Mouse (Mus musculus) c-Kit-positive CD71-positive TER-119-negative erythroid progenitor cells, embryonic 14.5 days (primary cell): ENCODE data around the gene Dnttip1.
"Not testable (repeated sequence)": the region's sequence is repeated elsewhere in the genome, so short reads cannot be mapped to it uniquely, and the experiment has no call there.

ENCODE experiments used
- DNase-seq: peaks from one replicate; pipeline ENCODE4 v3.0.0-alpha.2; 2013; ENCODE audit warnings: low read depth

The Dnttip1 gene

DNA sequence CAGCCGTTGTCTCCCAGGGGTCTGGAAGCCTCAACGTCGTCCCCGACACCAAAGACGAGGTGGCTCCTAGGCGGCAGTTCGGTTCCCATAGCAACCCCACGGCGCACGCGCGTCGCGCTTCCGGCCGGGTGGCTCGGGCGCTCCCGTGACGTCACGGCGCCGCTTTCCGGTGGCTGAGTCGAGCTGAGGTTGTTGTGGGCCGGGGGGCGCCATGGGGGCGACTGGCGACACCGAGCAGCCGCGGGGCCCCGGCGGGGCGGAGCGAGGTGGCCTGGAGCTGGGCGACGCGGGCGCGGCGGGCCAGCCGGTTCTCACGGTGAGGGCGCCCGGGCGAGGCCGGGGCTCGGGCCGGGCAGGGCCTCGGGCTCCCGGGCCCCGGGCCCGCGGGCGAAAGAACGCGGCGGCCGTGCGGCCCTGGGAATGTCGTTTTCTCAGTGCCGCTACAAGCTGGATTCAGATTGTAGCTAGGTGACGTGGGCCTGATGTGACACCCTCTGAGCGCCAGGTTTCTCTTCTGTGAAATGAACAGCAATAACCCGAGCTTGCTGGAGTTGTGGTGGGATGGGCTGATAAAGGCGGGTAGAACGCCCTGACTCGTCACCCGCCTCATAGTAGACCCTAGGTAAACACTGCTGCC, at the start of gene Dnttip1, which contains the start of gene Wfdc3:
Gene Dnttip1, plus strand, starts transcription at position 141 of the 637 bp plus-strand sequence.
Gene Wfdc3, minus strand, starts transcription at position 89 of the 637 bp plus-strand sequence.
- peak; percentile 84 for DNase-seq

DNA sequence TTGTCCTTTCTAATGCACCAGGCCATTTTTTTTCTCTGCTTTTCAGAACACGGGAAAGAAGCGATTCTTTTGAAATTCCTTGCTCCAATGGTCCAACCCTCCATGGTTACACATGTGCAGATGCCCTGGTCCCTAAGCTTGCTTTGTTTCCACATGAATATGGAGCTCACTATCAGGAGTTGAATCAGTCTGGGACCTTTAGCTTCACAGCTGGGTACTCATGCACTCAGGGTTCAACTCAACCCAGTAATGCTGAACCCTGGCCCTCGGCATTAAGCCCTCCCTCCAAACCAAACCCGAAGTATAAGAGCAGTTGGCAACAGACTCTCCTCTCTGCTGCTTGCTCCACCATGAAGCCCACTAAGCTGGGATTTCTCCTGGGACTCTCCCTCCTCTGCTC, 47.6 kb upstream of the Dnttip1 start, which contains the start of gene Spint4:
Gene Spint4, plus strand, starts transcription at position 301 of the 400 bp plus-strand sequence.
- no peak for DNase-seq

DNA sequence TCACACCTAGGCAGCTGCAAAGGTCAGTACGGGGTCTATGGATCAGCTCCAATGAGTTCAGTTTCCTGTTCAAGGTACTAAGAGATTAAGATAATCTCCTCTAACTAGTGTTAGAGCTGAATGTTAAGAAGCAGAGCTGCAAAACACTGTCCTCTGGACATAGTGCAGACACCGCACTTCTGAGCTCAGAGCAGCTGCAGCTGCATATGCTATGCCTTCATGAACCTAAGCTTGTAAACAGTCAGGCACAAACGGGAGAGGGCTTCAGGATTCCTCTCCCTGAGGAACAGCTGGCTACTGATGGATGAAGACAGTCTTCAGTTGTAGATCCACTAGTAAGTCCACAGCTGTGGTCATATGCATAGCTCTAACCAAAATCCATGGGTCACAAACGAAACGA, 44.8 kb upstream of the Dnttip1 start:
- DNase-seq = no peak

DNA sequence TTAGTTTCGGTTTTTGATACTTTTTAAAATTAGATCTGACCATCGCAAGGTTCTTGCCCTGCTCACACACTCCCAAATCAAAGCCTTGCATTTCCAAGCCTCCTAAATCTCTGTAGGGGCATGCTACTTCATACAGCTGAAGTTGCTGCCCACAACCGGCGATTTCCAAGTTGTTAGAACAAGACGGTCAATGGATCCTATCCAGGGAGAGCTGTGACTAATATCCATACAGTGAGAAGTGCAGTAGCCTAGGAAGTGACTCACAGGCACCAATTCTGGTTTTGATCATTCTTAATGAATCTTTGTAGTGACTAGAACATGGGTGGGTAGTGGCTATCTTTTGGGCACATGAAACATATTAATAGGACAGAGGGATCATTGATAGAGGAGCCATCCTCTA, 44.0 kb upstream of the Dnttip1 start:
- DNase-seq = no peak

DNA sequence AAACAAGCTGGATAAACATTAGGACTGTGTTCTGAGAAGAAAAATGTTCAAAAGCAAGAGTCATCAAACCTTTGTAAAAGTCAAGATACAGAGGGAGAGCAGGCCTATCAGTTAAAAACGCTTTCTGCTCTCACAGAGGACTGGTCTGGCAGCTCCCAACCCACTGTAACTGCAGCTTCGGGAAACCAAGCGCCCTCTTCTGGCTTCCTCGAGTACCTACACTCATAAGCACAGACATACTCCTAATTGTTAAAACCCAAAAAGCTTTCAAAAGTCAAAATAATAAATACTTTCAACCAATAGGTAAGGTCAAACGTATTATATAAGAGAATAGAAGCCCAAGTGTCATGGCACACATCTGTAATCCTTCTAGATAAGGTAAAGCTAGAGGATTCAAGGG, 41.5 kb upstream of the Dnttip1 start:
- no peak for DNase-seq

DNA sequence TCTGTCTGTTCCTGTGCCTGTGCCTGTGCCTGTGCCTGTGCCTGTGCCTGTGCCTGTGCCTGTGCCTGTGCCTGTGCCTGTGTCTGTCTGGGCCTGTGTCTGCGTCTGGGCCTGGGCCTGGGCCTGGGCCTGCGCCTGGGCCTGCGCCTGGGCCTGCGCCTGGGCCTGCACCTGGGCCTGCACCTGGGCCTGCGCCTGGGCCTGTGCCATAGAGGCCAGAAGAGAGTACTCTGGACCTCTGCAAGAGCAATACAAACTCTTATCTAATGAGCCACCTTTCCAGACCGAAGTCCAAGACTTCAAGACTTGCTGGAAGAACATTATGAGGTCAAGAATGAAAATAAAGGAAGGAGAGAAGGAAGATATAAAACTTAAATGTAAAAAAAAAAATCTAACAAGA, 40.5 kb upstream of the Dnttip1 start:
- DNase-seq = no peak

DNA sequence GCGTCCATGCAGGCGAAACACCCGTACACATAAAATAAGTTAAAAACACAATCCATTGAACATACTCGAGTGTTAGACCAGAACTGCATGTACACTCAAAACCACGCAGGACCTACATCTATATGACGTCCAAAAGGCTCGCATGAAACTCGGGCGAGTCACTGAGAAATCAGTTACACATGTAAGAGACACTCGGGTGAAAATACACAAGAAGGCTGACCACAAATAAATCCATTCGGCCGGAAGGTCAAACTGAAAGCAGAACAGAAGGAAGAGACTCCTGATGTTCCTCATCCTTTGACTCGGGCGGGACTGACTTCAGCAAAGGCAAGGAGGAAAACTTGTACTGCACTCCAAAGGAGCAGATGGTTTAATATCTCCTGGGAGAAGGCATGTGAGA, 39.8 kb upstream of the Dnttip1 start:
- DNase-seq = no peak

DNA sequence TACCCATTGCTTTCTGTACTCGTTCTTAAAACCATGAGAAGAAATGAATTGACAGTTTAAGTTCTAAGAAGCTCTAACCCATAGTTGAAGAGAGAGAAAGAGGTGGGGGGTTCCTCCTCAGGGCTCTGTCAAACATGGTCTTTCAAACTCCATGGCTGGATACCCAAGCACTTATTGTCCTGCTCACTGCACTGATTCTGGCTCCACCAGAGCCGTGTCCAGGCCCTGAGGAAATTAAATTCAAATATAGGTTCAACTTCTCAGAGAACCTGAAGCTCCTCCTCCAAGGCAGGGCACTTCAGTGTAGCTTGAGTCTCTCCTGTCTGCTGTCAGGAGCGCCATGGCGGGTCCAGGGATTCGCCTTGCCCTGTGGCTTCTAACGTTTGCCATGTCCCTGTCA, 30.8 kb upstream of the Dnttip1 start, which contains the start of gene Spint5:
Gene Spint5, plus strand, starts transcription at position 301 of the 400 bp plus-strand sequence.
- no peak for DNase-seq

DNA sequence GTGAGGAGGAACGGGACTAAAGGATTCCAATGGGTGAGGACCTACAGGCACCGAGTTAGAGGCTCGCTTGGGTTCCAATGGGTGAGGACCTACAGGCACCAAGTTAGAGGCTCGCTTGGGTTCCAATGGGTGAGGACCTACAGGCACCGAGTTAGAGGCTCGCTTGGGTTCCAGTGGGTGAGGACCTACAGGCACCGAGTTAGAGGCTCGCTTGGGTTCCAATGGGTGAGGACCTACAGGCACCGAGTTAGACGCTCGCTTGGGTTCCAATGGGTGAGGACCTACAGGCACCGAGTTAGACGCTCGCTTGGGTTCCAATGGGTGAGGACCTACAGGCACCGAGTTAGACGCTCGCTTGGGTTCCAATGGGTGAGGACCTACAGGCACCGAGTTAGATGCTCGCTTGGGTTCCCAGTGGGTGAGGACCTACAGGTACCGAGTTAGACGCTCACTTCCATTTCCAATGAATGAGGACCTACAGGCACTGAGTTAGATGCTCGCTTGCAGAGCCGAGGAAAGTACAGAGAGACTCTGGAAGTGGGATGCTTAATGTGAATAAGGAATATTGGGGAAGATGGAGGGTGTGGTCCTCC, 29.5 kb upstream of the Dnttip1 start:
- not testable (repeated sequence) for DNase-seq

DNA sequence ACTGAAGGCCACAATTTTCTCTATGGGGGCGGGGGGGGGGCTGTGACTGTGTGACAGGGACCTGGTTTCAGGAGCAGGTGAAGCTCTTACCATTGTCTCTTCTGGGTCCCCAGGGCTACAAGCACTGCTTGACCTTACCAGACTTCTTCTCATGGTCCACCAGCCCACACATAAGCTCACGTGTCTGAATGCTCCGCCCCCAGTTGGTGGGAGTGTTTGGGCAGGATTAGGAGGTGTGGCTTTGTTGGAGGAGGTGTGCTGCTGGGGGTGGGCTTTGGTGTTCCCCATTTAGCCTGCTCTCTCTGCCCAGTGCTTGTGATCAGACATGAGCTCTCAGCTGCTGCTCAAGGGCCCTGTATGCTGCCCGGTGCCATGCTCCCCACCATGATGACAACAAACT, 22.5 kb upstream of the Dnttip1 start:
- no peak for DNase-seq

DNA sequence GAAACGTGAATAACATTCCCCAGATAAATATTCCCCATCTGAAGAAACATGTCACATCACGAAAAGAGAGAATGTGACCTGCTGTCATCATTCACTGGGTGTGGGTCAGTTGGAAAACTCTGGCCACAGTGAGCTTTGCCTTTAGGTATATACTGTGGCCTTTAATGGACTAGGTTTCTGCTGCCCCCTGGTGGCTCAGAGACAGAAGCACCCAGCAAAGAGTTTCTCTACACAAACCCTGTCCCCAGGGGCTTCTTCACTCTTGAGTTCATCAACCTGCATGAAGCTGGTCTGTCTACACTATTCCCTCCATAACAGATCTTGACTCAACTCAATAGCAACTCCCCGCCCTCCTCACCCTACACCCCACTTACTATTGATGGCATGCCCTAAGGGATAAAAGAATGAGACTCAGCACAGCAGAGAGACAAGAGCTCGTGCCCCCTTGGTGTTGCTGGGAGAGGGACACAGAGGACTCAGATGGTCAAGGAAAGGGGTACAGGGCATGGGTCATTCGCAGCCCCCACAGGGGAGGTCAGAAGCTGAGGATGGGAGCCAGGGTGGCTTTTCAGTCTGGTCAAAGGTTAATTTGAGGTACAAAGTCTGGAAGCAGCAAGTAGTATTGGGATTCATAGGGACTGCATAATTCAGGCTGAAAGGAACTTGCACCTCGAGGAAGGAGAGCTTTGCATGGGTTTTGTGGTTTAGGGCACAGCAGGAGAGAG, 19.7 kb upstream of the Dnttip1 start:
- DNase-seq = no peak

DNA sequence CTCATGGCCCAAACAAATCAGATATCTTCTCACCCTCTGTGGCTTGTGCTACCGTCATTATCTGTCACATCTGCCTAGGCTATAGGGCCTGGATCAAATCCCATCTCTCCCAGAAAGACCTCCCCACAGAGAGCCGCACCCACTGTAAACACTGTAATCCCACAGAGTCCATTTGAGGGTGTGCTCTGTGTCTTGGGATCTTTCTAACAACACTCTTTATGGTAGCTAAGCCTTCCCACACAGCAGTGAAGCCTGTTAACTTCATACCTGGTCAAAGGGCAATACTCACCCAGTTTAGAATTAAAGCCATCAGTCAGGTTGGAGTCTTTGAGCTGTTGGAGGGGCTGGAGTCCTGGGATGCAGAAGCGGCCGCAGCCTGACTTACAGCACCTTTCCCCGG, 14.1 kb upstream of the Dnttip1 start:
- no peak for DNase-seq

DNA sequence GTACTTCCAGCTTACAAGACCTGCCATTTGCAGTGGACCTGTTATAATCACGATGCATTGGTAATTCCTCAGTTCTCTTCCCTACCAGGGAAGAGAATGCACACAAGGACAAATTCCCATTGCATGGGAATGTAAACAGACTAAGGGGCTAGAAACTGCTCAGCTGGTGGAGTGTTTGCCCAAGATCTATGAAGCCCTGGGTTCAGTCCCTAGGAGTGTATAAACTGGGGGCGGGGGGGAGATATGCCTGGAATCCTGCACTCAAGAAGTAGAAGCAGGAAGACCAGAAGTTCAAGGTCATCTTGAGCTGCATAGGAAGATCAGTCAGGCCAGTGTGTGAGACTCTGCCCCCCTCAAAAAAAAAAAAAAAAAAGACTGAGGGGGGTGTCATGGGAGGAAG, 12.5 kb upstream of the Dnttip1 start:
- no peak for DNase-seq

DNA sequence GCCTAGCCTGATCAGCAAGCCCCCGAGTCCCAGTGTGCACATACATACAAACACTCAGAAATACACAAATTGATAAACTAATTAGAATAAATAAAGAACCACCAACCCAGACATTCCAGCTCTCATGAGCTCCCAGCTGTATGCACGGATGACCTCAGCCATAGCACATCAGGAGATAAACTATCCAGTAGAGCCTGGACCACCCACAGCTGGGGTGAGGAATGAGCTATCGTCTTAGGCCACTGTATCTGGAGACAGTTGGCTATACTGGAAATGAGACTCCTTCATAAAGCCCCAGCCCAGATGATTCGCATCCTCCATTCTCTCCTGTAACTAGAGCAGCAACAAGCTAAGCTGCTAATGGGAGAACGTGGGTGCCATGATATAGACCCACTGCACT, 10.9 kb upstream of the Dnttip1 start:
- no peak for DNase-seq

DNA sequence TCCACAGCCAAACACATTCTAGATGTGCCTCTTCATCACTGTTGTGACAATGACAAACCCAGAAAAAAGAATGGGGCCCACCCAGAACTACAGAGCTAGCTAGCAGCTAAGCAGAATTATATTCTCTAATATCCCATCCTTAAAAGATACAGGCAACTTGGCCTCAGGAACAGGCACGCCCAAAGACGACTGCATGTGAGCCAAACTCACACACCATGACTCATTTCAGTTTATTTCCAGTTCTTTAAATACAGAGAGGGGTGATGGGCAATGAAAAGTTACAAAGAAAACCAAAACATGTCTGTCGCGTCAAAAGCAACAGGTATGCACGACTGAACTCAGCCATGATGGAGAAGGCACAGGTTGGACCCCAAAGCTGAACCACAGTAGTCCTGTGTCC, 10.3 kb upstream of the Dnttip1 start:
- DNase-seq = no peak

DNA sequence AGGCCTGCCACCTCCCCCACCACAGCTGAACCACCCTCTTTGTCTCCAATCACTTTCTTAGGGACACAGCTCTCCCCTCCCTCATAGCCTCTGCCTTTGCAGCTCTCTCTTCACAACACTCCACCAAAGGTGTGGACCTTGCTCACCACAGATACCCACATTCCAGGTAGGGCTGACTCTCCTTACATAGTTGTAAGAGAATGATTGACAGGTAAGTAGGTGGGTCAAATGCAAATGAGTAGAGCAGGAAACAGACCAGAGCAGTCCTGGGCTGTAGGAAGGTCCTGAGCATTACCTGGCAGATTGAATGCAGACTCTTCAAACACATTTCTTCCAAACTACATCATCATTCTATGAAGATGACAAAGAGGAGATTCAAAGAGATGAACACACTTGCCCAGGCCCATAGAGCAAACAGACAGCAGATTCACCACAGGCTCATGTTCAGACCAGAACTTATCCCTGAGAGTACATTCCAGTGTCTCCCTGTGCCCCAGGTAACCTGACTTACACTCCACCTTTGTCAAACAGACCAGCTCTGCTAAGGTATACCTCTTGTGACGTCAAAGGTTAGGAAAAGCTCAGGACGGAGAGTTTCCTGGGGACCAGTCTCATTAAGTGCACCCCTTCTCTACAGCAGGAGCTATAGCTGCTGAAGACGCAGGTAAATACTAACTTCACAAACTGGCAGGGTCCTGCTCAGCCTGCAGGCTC, 8.2 kb upstream of the Dnttip1 start:
- DNase-seq = no peak

DNA sequence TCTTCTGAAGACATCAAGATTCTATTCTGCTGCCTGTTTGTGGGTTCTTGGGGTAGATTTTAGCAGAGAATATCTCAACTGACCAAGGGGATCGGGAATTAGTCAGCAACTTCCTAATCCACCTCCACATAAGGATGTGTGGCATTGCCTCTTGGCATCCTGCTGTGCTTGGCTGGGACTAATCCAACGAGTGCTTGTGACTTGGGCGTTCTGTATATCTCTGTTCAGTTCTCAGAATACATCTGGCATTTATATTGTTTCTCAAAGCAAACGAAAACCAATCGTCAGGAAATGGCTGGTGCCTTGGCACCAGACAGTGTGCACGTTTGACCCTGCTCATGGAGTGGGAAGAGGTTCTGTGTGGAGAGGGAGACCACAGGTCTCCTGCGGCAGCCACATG, 5.9 kb upstream of the Dnttip1 start:
- no peak for DNase-seq

DNA sequence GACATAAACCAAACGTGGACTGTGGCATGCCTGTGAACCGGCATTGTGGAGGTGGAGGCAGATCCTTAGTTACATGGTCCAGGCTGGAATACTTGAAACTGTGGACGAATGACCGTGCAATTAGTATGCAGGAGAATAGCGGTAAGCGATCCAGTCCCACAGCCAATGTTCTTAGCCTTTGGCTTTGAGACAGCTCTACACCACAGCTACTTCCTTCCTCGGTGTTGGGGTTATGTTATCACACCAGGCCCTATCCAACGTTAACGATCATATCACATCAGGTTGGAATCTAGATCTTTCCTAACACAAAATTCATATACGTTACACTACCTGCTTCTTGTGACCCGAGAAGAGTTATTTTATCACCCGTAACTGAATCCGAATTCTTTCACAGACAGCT, 796 bp upstream of the Dnttip1 start:
- DNase-seq = no peak

DNA sequence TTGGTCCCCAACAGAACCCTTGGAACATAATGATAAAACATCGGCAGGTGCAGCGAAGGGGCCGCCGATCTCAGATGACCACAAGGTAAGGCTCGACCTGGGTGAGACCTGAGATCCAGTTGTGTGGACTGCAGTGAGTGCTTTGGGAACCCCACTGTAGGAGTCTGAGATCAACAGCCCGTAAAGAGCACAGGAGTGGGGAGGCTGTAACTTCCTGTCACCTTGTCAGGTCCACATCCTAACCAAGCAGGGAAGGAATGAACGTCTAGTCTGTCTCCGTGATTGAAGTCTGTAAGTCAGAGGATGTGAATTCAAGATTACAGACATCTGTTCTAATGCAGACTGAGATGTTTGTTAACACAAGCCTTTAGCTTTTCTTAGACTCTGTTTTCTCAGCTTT, 910 bp downstream of the Dnttip1 start:
- DNase-seq = no peak

DNA sequence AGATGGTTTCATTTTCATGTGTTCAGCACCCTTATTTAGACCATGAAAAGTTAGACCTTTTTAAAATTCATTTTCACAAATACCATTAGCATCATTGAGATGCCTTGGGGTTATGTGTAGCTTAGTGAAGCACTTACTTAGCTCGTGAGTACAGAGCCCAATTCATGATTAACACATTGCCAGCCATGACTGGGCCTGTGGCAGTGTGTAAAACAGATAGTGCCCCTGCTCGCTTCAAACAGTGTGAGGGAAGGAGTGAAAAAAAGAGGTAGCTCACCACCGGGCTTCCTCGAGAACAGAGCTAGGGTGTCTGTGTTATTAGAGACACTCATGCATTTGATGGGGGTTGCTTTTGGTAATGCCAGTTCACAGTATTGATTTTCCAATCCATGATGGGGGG, 2.4 kb downstream of the Dnttip1 start:
- DNase-seq = no peak

DNA sequence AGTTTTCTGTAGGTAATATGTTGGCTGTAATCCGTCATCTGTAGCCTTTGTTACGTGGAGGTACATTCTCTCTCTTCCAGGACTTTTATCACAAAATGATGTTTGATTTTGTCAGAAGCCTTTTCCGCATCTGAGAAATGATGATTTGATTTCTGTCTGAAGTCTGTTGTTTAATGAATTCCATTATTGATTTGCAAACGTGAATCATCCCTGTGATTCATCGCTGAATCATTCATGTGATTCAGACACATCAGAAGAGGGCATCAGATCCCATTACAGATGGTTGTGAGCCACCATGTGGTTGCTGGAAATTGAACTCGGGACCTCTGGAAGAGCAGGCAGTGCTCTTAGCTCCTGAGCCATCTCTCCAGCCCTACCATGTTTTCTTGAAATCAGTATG, 3.2 kb downstream of the Dnttip1 start:
- no peak for DNase-seq

DNA sequence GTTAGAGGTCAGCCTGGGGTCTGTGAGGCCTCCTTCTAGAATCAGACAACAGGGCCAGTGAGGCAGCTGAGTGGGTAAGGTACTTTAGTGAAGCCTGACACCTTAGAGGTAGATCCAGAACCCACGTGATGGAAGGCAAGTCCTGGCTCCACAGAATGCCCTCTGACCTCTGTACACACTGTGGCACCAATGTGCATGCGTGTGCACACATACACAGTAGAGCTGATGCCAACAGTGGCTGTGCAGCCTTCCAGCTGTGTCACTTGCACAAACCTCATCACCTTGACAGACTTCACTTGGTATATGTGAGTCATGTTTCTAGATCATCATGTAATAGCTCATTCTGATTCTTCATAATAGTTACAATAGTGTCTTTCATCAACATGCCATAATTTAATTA, 6.7 kb downstream of the Dnttip1 start:
- no peak for DNase-seq

DNA sequence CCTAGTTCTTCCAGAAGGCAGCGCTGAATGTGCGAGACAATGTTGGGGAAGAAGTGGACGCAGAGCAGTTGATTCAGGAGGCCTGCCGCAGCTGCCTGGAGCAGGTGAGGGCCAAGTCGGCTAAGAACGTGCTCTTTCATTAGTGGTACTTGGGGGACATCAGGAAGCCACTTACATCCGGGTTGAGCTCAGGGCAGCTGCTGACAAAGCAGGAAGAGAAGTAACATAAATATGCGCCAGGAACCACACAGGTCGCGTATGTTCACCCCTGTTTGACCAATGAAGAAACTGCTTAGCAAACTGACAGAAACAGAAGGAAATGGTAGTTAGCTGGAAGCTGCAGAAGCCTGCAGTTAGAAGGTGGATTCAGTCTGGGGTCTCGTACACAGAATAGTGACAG, 8.3 kb downstream of the Dnttip1 start:
- no peak for DNase-seq
